Mouse (Mus musculus): Measurements from ENCODE around the gene Kcnip1. TPM values are rescaled to one million over a fixed set of nuclear protein-coding genes. Genes with fewer than 3 reads are reported as not detected.

Gene Kcnip1
- polyA plus RNA-seq, 2 experiments: 0.10 to 0.25 TPM

DNA sequence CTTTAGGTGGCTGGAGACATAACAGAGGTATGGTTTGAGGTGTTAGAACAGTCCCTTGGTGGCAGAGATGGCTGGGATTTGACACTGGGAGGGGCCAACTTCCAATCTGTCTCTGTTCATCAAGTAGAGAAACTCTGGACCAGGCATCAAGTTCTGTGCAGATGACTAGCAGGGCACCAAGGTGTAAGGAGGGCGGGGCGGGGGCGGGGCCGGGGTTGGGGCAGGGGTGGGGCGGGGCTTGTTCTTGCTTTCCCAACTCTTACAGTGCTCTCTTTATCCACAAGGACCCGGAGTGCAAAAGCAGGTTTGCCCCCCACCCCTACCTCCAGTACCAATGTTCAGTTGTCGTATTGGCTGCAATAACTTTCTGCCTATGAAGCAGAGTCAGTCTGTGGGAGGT lies 30.8 kb downstream of the Kcnip1 start:
- Histone ChIP-seq H3K27ac (no peak overlapping the region), H3K4me2 (ENCODE audit: low read depth) (no peak overlapping the region), H3K4me1 (replicated peaks; ENCODE audit: control insufficient read depth in 2 of 2, insufficient read depth in 2 of 2, low read length in 1 of 2) (no peaks in the 10 kb centered on the region), H3K4me3 (ENCODE audit: insufficient read depth in 1 of 2, low read depth in 2 of 2, low read length in 2 of 2) (no peak overlapping the region), H3K9ac (replicated peaks) (no peak overlapping the region), H3K9me3 (ENCODE audit: control insufficient read depth, low read length) (no peaks in the 10 kb centered on the region), H3K36me3 (replicated peaks; ENCODE audit: control insufficient read depth, insufficient read depth, low read depth) (no peaks in the 10 kb centered on the region), H3K27me3 (ENCODE audit: control insufficient read depth, insufficient read depth, low read length) (no peaks in the 10 kb centered on the region)
- WGBS (ENCODE audit: insufficient replicate concordance): 25% methylated on average over 7 of the region's 7 CpGs
- DNase-seq (ENCODE audit: low read depth in 3 of 3, low spot score in 3 of 3): no peak
- ATAC-seq (ENCODE audit: insufficient read depth): no peak
- TF ChIP-seq EP300 (IDR thresholded peaks at IDR 0.05; ENCODE audit: low read depth) (no peak), CTCF (IDR thresholded peaks at IDR 0.05; ENCODE audit: low read depth) (no peak)

- H3K4me1 ChIP-seq (replicated peaks; ENCODE audit: control insufficient read depth in 2 of 2, insufficient read depth in 2 of 2, low read length in 1 of 2): no peaks in the 10 kb centered on the region
- H3K4me2 ChIP-seq (ENCODE audit: low read depth): no peak overlapping the region
- DNase-seq (ENCODE audit: low read depth in 3 of 3, low spot score in 3 of 3) (no peak), ATAC-seq (ENCODE audit: insufficient read depth) (no peak)
- H3K4me3 ChIP-seq (ENCODE audit: insufficient read depth in 1 of 2, low read depth in 2 of 2, low read length in 2 of 2): no peak overlapping the region
- H3K9ac ChIP-seq (replicated peaks): no peak overlapping the region
- H3K9me3 ChIP-seq (ENCODE audit: control insufficient read depth, low read length): no peaks in the 10 kb centered on the region
- 46% methylated on average over 8 of the region's 8 CpGs for WGBS (ENCODE audit: insufficient replicate concordance)
- TF ChIP-seq EP300 (IDR thresholded peaks at IDR 0.05; ENCODE audit: low read depth): no peak
- TF ChIP-seq CTCF (IDR thresholded peaks at IDR 0.05; ENCODE audit: low read depth): peak; percentile 69
- no peaks in the 10 kb centered on the region for H3K27me3 ChIP-seq (ENCODE audit: control insufficient read depth, insufficient read depth, low read length)
- no peaks in the 10 kb centered on the region for H3K36me3 ChIP-seq (replicated peaks; ENCODE audit: control insufficient read depth, insufficient read depth, low read depth)
- H3K27ac ChIP-seq: no peak overlapping the region
Observed at GRCm38 (mm10) chr11:33958713-33959112, 34.2 kb downstream of the Kcnip1 start.

GRCm38 (mm10) chr11:33957595-33957994 lies 35.4 kb downstream of the Kcnip1 start:
- Histone ChIP-seq H3K9ac (replicated peaks) (no peak overlapping the region), H3K36me3 (replicated peaks; ENCODE audit: control insufficient read depth, insufficient read depth, low read depth) (no peaks in the 10 kb centered on the region), H3K27ac (no peak overlapping the region), H3K9me3 (ENCODE audit: control insufficient read depth, low read length) (no peaks in the 10 kb centered on the region), H3K27me3 (ENCODE audit: control insufficient read depth, insufficient read depth, low read length) (no peaks in the 10 kb centered on the region), H3K4me3 (ENCODE audit: insufficient read depth in 1 of 2, low read depth in 2 of 2, low read length in 2 of 2) (no peak overlapping the region), H3K4me1 (replicated peaks; ENCODE audit: control insufficient read depth in 2 of 2, insufficient read depth in 2 of 2, low read length in 1 of 2) (no peaks in the 10 kb centered on the region), H3K4me2 (ENCODE audit: low read depth) (no peak overlapping the region)
- WGBS (ENCODE audit: insufficient replicate concordance): 64% methylated on average over 6 of the region's 6 CpGs
- DNase-seq (ENCODE audit: low read depth in 3 of 3, low spot score in 3 of 3) (no peak), ATAC-seq (ENCODE audit: insufficient read depth) (no peak)
- TF ChIP-seq CTCF (IDR thresholded peaks at IDR 0.05; ENCODE audit: low read depth): no peak
- no peak for TF ChIP-seq EP300 (IDR thresholded peaks at IDR 0.05; ENCODE audit: low read depth)

- Histone ChIP-seq H3K36me3 (replicated peaks; ENCODE audit: control insufficient read depth, insufficient read depth, low read depth) (no peaks in the 10 kb centered on the region), H3K4me3 (ENCODE audit: insufficient read depth in 1 of 2, low read depth in 2 of 2, low read length in 2 of 2) (no peak overlapping the region), H3K9ac (replicated peaks) (no peak overlapping the region), H3K4me2 (ENCODE audit: low read depth) (no peak overlapping the region), H3K4me1 (replicated peaks; ENCODE audit: control insufficient read depth in 2 of 2, insufficient read depth in 2 of 2, low read length in 1 of 2) (no peaks in the 10 kb centered on the region), H3K27ac (no peak overlapping the region), H3K9me3 (ENCODE audit: control insufficient read depth, low read length) (no peaks in the 10 kb centered on the region), H3K27me3 (ENCODE audit: control insufficient read depth, insufficient read depth, low read length) (no peaks in the 10 kb centered on the region)
- TF ChIP-seq EP300 (IDR thresholded peaks at IDR 0.05; ENCODE audit: low read depth) (no peak), CTCF (IDR thresholded peaks at IDR 0.05; ENCODE audit: low read depth) (no peak)
- DNase-seq (ENCODE audit: low read depth in 3 of 3, low spot score in 3 of 3): no peak
- WGBS (ENCODE audit: insufficient replicate concordance): 41% methylated on average over 5 of the region's 5 CpGs
- no peak for ATAC-seq (ENCODE audit: insufficient read depth)
Observed at GRCm38 (mm10) chr11:33956623-33957022, 36.3 kb downstream of the Kcnip1 start.

DNA sequence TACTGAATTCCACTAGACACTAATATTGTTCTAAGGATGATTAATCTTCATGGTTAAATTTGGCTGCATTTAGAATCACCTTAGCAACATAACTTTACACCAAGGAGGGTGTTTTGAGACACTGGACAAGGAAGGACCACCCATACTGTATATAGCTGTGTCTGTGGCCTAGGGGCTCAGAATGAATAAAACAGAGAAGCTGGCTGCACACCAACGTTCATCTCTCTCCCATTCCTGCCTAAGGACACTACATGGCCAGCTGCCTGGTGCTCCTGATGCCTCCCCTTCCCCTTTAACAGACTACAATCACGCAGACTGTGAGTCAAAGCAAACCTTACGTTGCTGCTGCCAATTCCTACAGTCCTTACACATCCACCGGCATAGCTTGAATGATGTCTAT lies 37.0 kb downstream of the Kcnip1 start:
- Histone ChIP-seq H3K4me1 (replicated peaks; ENCODE audit: control insufficient read depth in 2 of 2, insufficient read depth in 2 of 2, low read length in 1 of 2) (no peaks in the 10 kb centered on the region), H3K36me3 (replicated peaks; ENCODE audit: control insufficient read depth, insufficient read depth, low read depth) (no peaks in the 10 kb centered on the region), H3K4me2 (ENCODE audit: low read depth) (no peak overlapping the region), H3K9me3 (ENCODE audit: control insufficient read depth, low read length) (no peaks in the 10 kb centered on the region), H3K4me3 (ENCODE audit: insufficient read depth in 1 of 2, low read depth in 2 of 2, low read length in 2 of 2) (no peak overlapping the region), H3K27ac (no peak overlapping the region), H3K27me3 (ENCODE audit: control insufficient read depth, insufficient read depth, low read length) (no peaks in the 10 kb centered on the region), H3K9ac (replicated peaks) (no peak overlapping the region)
- DNase-seq (ENCODE audit: low read depth in 3 of 3, low spot score in 3 of 3) (no peak), ATAC-seq (ENCODE audit: insufficient read depth) (no peak)
- TF ChIP-seq EP300 (IDR thresholded peaks at IDR 0.05; ENCODE audit: low read depth) (no peak), CTCF (IDR thresholded peaks at IDR 0.05; ENCODE audit: low read depth) (no peak)
- 59% methylated on average over 4 of the region's 4 CpGs for WGBS (ENCODE audit: insufficient replicate concordance)

Measured in liver, embryonic 14.5 days (tissue).